Mouse (Mus musculus) hindbrain, postnatal 0 days (tissue): ENCODE data around the gene Ptgis. TPM values are rescaled to one million over a fixed set of nuclear protein-coding genes. Genes with fewer than 3 reads are reported as not detected.
A peak's percentile ranks its signal among the peaks of the same experiment; 100 is the strongest.

Source experiments
- ATAC-seq: fragments of 200-750 bp; cut with Nextera tagmentation; 2 replicates; pipeline ENCODE4 v1.8.0; 2017; ENCODE audit warnings: mild to moderate bottlenecking, moderate TSS enrichment, moderate library complexity
- DNase-seq: peaks from one replicate; pipeline ENCODE4 v3.0.0-alpha.2; 2015; ENCODE audit warnings: low spot score
- H3K27ac ChIP-seq: fragments of 300-500 bp; sonication (generic); 2 replicates; pipeline ENCODE4 v1.5.1; 2014; ENCODE audit warnings: mild to moderate bottlenecking
- H3K27me3 ChIP-seq: fragments of 300-500 bp; sonication (generic); 2 replicates; pipeline ENCODE4 v1.6.1; 2014; ENCODE audit warnings: low read length, mixed read lengths; ENCODE audit not compliant: insufficient read depth
- H3K36me3 ChIP-seq: fragments of 300-500 bp; sonication (generic); 2 replicates; pipeline ENCODE4 v1.6.1; 2014; ENCODE audit warnings: low read length, mixed read lengths; ENCODE audit not compliant: insufficient read depth
- H3K4me1 ChIP-seq: fragments of 300-500 bp; sonication (generic); 2 replicates; pipeline ENCODE4 v1.6.1; 2014; ENCODE audit warnings: antibody characterized with exemption, low read length, mixed read lengths; ENCODE audit not compliant: insufficient read depth
- H3K4me2 ChIP-seq: fragments of 300-500 bp; sonication (generic); 2 replicates; pipeline ENCODE4 v1.6.1; 2014; ENCODE audit warnings: low read depth, mild to moderate bottlenecking, low read length, moderate library complexity, mixed read lengths
- H3K4me3 ChIP-seq: fragments of 300-500 bp; sonication (generic); 2 replicates; pipeline ENCODE4 v1.5.1; 2014; ENCODE audit warnings: low read length
- H3K9ac ChIP-seq: fragments of 300-500 bp; sonication (generic); replicated peaks from 2 replicates; pipeline ENCODE4 v1.6.1; 2014; ENCODE audit warnings: mild to moderate bottlenecking, low read length, moderate library complexity, mixed read lengths
- H3K9me3 ChIP-seq: fragments of 300-500 bp; sonication (generic); 2 replicates; pipeline ENCODE4 v1.6.1; 2016; ENCODE audit warnings: low read length, mixed read lengths
- CTCF ChIP-seq: IDR thresholded peaks from 2 replicates; pipeline ENCODE4 v1.5.1; 2016; ENCODE audit warnings: antibody characterized with exemption, control low read depth, low read depth
- WGBS: fragments of 180-500 bp; shearing (Covaris S2); extraction: QIAGEN DNeasy Blood & Tissue Kit; methylation state at CpG from one replicate; pipeline ENCODE4 v1.1.7; 2014; 5-methylcytosine and 5-hydroxymethylcytosine counted together
- polyA plus RNA-seq: library from polyadenylated mRNA; unstranded; fragments of >200 nt; fragmentation: Nextera tagmentation; extraction: Ambion mirVana; gene quantifications from 2 replicates; pipeline ENCODE4 v1.2.1, GENCODE M21; 2015
- total RNA-seq: library from RNA; depleted of rRNA; stranded (reverse); fragments of >200 nt; gene quantifications from 2 replicates; pipeline ENCODE4 v1.2.3, GENCODE M21; 2014

Ptgis gene
- total and polyA plus RNA-seq, 2 experiments from 2014 or later = 4.4 to 7.7 TPM

DNA sequence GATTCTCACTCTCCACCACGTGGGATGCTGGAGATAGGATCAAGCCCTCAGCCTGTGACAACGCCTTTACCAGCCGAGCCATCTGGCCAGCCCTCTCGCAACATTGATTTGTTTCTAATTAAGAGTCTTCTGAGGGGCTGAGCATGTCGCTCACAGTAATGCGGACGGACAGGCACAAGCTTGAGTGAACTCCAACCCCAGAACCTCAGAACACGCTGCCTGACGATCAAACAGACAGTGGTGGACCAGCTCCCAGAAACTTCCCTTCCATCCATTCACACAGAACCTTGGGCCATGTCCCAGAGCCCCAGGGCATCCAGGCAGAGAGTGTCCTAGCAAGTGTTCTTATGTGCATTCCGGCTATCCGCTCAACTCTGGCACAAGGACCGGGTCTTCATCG, 36.6 kb upstream of the Ptgis start:
- TF ChIP-seq CTCF = no peak
- H3K27ac ChIP-seq = no peak overlapping the region
- H3K4me2 ChIP-seq = no peak overlapping the region
- H3K9me3 ChIP-seq = no peaks in the 10 kb centered on the region
- DNase-seq (peak; percentile 70), ATAC-seq (peak; percentile 60)
- no peak overlapping the region for H3K9ac ChIP-seq
- no peaks in the 10 kb centered on the region for H3K4me1 ChIP-seq
- no peaks in the 10 kb centered on the region for H3K27me3 ChIP-seq
- H3K36me3 ChIP-seq = no peaks in the 10 kb centered on the region
- no peak overlapping the region for H3K4me3 ChIP-seq
- WGBS = 50% methylated on average over 13 of the region's 13 CpGs

GRCm38 (mm10) chr2:167275856-167276255, 35.5 kb upstream of the Ptgis start:
- H3K9ac ChIP-seq = no peak overlapping the region
- TF ChIP-seq CTCF = no peak
- H3K27ac ChIP-seq = no peak overlapping the region
- H3K36me3 ChIP-seq = no peaks in the 10 kb centered on the region
- H3K4me1 ChIP-seq = no peaks in the 10 kb centered on the region
- H3K9me3 ChIP-seq = no peaks in the 10 kb centered on the region
- H3K4me3 ChIP-seq = no peak overlapping the region
- ATAC-seq = no peak
- no peaks in the 10 kb centered on the region for H3K27me3 ChIP-seq
- WGBS = 87% methylated on average over 10 of the region's 10 CpGs
- DNase-seq = no peak
- no peak overlapping the region for H3K4me2 ChIP-seq

GRCm38 (mm10) chr2:167274713-167275465, 34.5 kb upstream of the Ptgis start:
- WGBS = 57% methylated on average over 10 of the region's 10 CpGs
- Histone ChIP-seq H3K9me3 (no peaks in the 10 kb centered on the region), H3K4me2 (no peak overlapping the region), H3K4me3 (no peak overlapping the region), H3K9ac (no peak overlapping the region), H3K27me3 (no peaks in the 10 kb centered on the region), H3K27ac (no peak overlapping the region), H3K36me3 (no peaks in the 10 kb centered on the region), H3K4me1 (no peaks in the 10 kb centered on the region)
- DNase-seq = no peak
- no peak for ATAC-seq
- no peak for TF ChIP-seq CTCF

DNA sequence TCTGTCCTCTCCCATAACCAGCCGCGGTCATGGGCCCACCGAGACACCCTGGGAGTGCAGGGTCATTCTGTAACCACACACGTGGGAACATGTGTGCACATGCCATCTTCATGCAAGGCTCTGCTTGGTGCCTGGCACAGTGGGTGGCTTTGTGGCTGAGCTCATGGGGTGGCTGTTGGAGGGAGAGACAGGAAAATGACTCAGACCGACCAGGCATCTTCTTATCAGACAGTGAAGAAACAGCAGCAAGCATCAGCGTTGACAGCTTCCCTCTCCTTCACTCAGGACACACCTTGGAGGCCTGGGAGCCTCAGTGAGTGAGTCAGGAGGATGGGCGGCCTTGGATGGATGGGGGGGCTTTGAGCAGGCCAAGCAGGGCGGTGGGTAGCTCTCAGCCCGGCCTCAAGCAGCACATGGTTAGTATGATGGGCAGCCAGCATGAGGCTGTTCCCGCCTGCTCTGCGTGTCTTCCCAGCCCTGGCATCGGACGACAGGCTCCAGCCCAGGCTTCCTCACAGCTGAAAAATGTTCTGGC, 32.9 kb upstream of the Ptgis start:
- no peak overlapping the region for H3K27ac ChIP-seq
- H3K27me3 ChIP-seq = no peaks in the 10 kb centered on the region
- TF ChIP-seq CTCF = no peak
- H3K4me2 ChIP-seq = no peak overlapping the region
- no peak overlapping the region for H3K4me3 ChIP-seq
- H3K9ac ChIP-seq = no peak overlapping the region
- no peak for DNase-seq
- no peaks in the 10 kb centered on the region for H3K36me3 ChIP-seq
- WGBS = 79% methylated on average over 13 of the region's 13 CpGs
- ATAC-seq = no peak
- H3K9me3 ChIP-seq = no peaks in the 10 kb centered on the region
- H3K4me1 ChIP-seq = no peaks in the 10 kb centered on the region

DNA sequence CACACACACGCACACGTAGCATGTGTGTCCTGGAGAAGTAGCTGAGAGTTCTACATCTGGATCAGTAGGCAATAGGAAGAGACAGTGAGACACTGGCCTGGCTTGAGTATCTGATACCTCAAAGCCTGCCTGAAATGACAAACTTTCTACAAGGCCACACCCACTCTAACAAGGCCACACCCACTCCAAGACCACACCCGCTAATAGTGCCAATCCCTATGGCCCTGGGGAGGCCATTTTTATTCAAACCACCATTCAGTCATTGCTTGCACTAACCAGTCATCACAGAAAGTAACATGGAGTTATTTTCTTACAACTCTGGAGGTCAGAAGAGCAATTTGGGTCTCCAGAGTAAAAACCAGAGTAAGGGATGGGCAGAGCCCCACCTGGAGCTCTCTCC, 32.3 kb upstream of the Ptgis start:
- TF ChIP-seq CTCF = no peak
- H3K4me1 ChIP-seq = no peaks in the 10 kb centered on the region
- ATAC-seq = no peak
- no peak overlapping the region for H3K27ac ChIP-seq
- no peaks in the 10 kb centered on the region for H3K36me3 ChIP-seq
- H3K9me3 ChIP-seq = no peaks in the 10 kb centered on the region
- no peaks in the 10 kb centered on the region for H3K27me3 ChIP-seq
- 84% methylated on average over 3 of the region's 3 CpGs for WGBS
- DNase-seq = no peak
- H3K4me2 ChIP-seq = no peak overlapping the region
- H3K9ac ChIP-seq = no peak overlapping the region
- H3K4me3 ChIP-seq = no peak overlapping the region

- no peak overlapping the region for H3K4me3 ChIP-seq
- no peak for ATAC-seq
- no peaks in the 10 kb centered on the region for H3K27me3 ChIP-seq
- no peak overlapping the region for H3K4me2 ChIP-seq
- H3K4me1 ChIP-seq = no peaks in the 10 kb centered on the region
- DNase-seq = no peak
- no peaks in the 10 kb centered on the region for H3K36me3 ChIP-seq
- no peak overlapping the region for H3K9ac ChIP-seq
- 81% methylated on average over 9 of the region's 9 CpGs for WGBS
- TF ChIP-seq CTCF = no peak
- no peak overlapping the region for H3K27ac ChIP-seq
- no peaks in the 10 kb centered on the region for H3K9me3 ChIP-seq
These were observed 30.7 kb upstream of the Ptgis start for GRCm38 (mm10) chr2:167271121-167271521.

DNA sequence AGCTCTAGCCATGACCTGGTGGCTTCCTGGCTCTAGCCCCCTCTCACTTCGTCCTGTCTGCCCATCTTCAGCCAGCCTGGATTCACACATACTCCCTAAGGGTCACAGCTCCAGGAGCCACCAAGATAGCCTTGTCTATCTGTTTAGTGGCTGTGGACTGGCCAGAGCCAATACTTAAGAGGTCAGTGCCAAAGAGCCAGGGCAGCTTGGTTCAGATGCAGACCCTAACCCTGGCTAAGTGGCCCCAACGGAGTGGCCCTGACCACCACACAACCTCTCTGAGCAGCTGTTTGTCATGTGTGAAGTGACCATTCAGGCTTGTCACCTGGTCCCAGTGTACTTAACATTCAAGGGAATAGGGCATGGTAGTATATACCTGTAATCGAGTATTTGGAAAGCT, 30.1 kb upstream of the Ptgis start:
- no peak overlapping the region for H3K4me2 ChIP-seq
- no peaks in the 10 kb centered on the region for H3K9me3 ChIP-seq
- ATAC-seq (no peak), DNase-seq (no peak)
- no peaks in the 10 kb centered on the region for H3K4me1 ChIP-seq
- no peaks in the 10 kb centered on the region for H3K36me3 ChIP-seq
- no peak overlapping the region for H3K9ac ChIP-seq
- TF ChIP-seq CTCF = no peak
- no peak overlapping the region for H3K4me3 ChIP-seq
- 91% methylated on average over 3 of the region's 3 CpGs for WGBS
- H3K27me3 ChIP-seq = no peaks in the 10 kb centered on the region
- H3K27ac ChIP-seq = no peak overlapping the region
